Mouse (Mus musculus): ENCODE measurements around the gene Lcorl. TPM values are rescaled to one million over a fixed set of nuclear protein-coding genes. Genes with fewer than 3 reads are reported as not detected.

Lcorl gene
- polyA plus RNA-seq, 1 experiment from 2014 or later, result 6.7 TPM

DNA sequence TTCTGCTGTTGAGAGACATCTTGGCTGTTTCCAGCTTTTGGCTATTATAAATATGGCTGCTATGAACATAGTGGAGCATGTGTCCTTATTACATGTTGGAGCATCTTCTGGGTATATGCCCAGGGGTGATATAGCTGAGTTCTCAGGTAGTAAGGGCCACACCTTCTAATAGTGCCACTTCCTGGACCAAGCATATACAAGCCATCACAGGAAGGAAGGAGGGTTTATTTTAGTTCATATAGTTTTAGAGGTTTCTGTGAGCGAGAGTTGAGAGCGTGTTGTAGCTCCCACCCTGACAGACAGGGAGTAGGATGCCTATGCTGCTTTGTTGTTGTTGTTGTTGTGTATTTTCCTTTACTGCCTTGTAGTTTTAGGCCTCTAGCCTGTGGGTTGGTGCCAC is 172.2 kb downstream of the Lcorl start:
- WGBS (ENCODE audit: insufficient replicate concordance), result 91% methylated on average over 2 of the region's 2 CpGs
- H3K9me3 ChIP-seq (replicated peaks; ENCODE audit: control insufficient read depth, low read length), result no peaks in the 10 kb centered on the region

GRCm38 (mm10) chr5:45683388-45683787 is 174.0 kb downstream of the Lcorl start:
- no peak overlapping the region for H3K4me3 ChIP-seq (ENCODE audit: low read depth, low read length)
- no peak overlapping the region for H3K9ac ChIP-seq (ENCODE audit: low read depth, low read length)
- no peak overlapping the region for H3K27ac ChIP-seq (ENCODE audit: low read length)
- 88% methylated on average over 1 of the region's 1 CpGs for WGBS (ENCODE audit: insufficient replicate concordance)
- no peaks in the 10 kb centered on the region for H3K9me3 ChIP-seq (replicated peaks; ENCODE audit: control insufficient read depth, low read length)
- H3K36me3 ChIP-seq (ENCODE audit: control insufficient read depth, insufficient read depth), result peaks cover 20% of the 10 kb centered on the region
- H3K4me2 ChIP-seq (ENCODE audit: low read depth, low read length), result no peak overlapping the region
- H3K27me3 ChIP-seq (ENCODE audit: control insufficient read depth, insufficient read depth, low read depth, low read length), result no peaks in the 10 kb centered on the region
- no peaks in the 10 kb centered on the region for H3K4me1 ChIP-seq (ENCODE audit: control insufficient read depth, low read depth, low read length)
- ATAC-seq (ENCODE audit: low read depth), result no peak

More for the DNA sequence above, 172.2 kb downstream of the Lcorl start:
- no peak for ATAC-seq (ENCODE audit: low read depth)
- Histone ChIP-seq H3K27me3 (ENCODE audit: control insufficient read depth, insufficient read depth, low read depth, low read length) (no peaks in the 10 kb centered on the region), H3K36me3 (ENCODE audit: control insufficient read depth, insufficient read depth) (peaks cover 21% of the 10 kb centered on the region), H3K4me3 (ENCODE audit: low read depth, low read length) (no peak overlapping the region), H3K27ac (ENCODE audit: low read length) (no peak overlapping the region), H3K9ac (ENCODE audit: low read depth, low read length) (no peak overlapping the region), H3K4me1 (ENCODE audit: control insufficient read depth, low read depth, low read length) (no peaks in the 10 kb centered on the region), H3K4me2 (ENCODE audit: low read depth, low read length) (no peak overlapping the region)

DNA sequence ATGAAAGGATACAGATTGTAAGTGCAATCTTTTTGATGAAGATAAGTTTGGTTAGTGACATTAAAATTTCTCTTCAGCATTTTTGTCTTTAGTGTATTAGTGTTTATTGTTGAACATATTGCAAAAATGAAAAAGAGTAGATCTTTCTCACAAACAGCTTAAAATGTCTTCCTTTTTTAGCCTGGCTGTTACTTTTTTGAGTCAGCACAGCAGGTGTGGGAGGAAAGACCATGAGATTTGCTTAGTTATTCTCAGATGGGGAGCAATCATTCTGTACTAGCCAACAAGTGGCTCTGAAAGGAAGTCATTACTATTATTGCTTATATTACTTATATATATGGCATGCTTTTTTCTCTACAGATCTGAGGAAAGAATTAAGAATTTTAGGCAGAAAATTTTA is 177.5 kb downstream of the Lcorl start:
- no peak overlapping the region for H3K9ac ChIP-seq (ENCODE audit: low read depth, low read length)
- no peaks in the 10 kb centered on the region for H3K27me3 ChIP-seq (ENCODE audit: control insufficient read depth, insufficient read depth, low read depth, low read length)
- H3K9me3 ChIP-seq (replicated peaks; ENCODE audit: control insufficient read depth, low read length), result no peaks in the 10 kb centered on the region
- H3K27ac ChIP-seq (ENCODE audit: low read length), result no peak overlapping the region
- H3K4me1 ChIP-seq (ENCODE audit: control insufficient read depth, low read depth, low read length), result no peaks in the 10 kb centered on the region
- H3K4me2 ChIP-seq (ENCODE audit: low read depth, low read length), result no peak overlapping the region
- H3K4me3 ChIP-seq (ENCODE audit: low read depth, low read length), result no peak overlapping the region
- no peak for ATAC-seq (ENCODE audit: low read depth)
- peaks cover 29% of the 10 kb centered on the region for H3K36me3 ChIP-seq (ENCODE audit: control insufficient read depth, insufficient read depth)

- WGBS (ENCODE audit: insufficient replicate concordance), result 56% methylated on average over 4 of the region's 4 CpGs
- Histone ChIP-seq H3K4me3 (ENCODE audit: low read depth, low read length) (no peak overlapping the region), H3K9me3 (replicated peaks; ENCODE audit: control insufficient read depth, low read length) (no peaks in the 10 kb centered on the region), H3K4me1 (ENCODE audit: control insufficient read depth, low read depth, low read length) (no peaks in the 10 kb centered on the region), H3K4me2 (ENCODE audit: low read depth, low read length) (no peak overlapping the region), H3K9ac (ENCODE audit: low read depth, low read length) (no peak overlapping the region), H3K27me3 (ENCODE audit: control insufficient read depth, insufficient read depth, low read depth, low read length) (no peaks in the 10 kb centered on the region), H3K27ac (ENCODE audit: low read length) (no peak overlapping the region), H3K36me3 (ENCODE audit: control insufficient read depth, insufficient read depth) (peaks cover 23% of the 10 kb centered on the region)
- no peak for ATAC-seq (ENCODE audit: low read depth)
Measured at GRCm38 (mm10) chr5:45677639-45678038, 179.8 kb downstream of the Lcorl start.

- H3K36me3 ChIP-seq (ENCODE audit: control insufficient read depth, insufficient read depth), result peaks cover 24% of the 10 kb centered on the region
- no peak overlapping the region for H3K27ac ChIP-seq (ENCODE audit: low read length)
- no peak overlapping the region for H3K9ac ChIP-seq (ENCODE audit: low read depth, low read length)
- no peak overlapping the region for H3K4me3 ChIP-seq (ENCODE audit: low read depth, low read length)
- no peaks in the 10 kb centered on the region for H3K9me3 ChIP-seq (replicated peaks; ENCODE audit: control insufficient read depth, low read length)
- H3K27me3 ChIP-seq (ENCODE audit: control insufficient read depth, insufficient read depth, low read depth, low read length), result no peaks in the 10 kb centered on the region
- H3K4me2 ChIP-seq (ENCODE audit: low read depth, low read length), result no peak overlapping the region
- no peaks in the 10 kb centered on the region; the same call in 1 of the 2 replicates for H3K4me1 ChIP-seq (ENCODE audit: control insufficient read depth, low read depth, low read length)
- 78% methylated on average over 1 of the region's 1 CpGs for WGBS (ENCODE audit: insufficient replicate concordance)
- no peak for ATAC-seq (ENCODE audit: low read depth)
Measured at GRCm38 (mm10) chr5:45675032-45675431, 182.4 kb downstream of the Lcorl start.

DNA sequence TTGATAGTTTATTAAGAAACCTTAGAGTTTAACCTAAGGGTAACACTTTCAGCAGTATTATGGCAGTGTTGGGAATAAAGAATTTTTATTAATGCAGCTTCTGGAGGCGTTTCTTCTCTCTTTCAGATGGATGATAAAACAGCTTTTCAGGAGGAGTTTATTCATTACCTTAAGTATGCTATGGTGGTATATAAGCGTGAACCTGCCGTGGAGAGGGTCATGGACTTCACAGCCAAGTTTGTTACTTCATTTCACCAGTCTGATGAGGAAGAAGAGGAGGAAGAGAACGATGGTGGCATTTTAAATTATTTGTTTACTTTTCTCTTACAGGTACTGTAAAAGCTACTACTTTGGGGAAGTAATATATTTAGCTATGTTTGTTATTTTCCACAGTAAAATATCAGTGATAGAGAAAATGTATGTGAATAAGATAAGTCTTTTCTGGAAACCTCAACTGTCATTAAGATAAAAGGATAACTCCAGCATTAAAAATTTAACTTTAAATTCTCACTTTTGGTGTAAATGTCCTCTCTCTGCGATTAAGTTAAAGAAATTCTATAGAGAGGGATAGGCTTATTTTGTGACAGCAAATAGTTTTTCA is 186.4 kb downstream of the Lcorl start:
- Histone ChIP-seq H3K27me3 (ENCODE audit: control insufficient read depth, insufficient read depth, low read depth, low read length) (no peaks in the 10 kb centered on the region), H3K9ac (ENCODE audit: low read depth, low read length) (peak overlapping the region; percentile 55), H3K36me3 (ENCODE audit: control insufficient read depth, insufficient read depth) (peaks cover 13% of the 10 kb centered on the region), H3K9me3 (replicated peaks; ENCODE audit: control insufficient read depth, low read length) (no peaks in the 10 kb centered on the region), H3K4me1 (ENCODE audit: control insufficient read depth, low read depth, low read length) (peaks cover 5% of the 10 kb centered on the region), H3K4me3 (ENCODE audit: low read depth, low read length) (peak overlapping the region; percentile 87), H3K4me2 (ENCODE audit: low read depth, low read length) (peak overlapping the region; percentile 71), H3K27ac (ENCODE audit: low read length) (no peak overlapping the region)
- WGBS (ENCODE audit: insufficient replicate concordance), result 44% methylated on average over 5 of the region's 5 CpGs
- ATAC-seq (ENCODE audit: low read depth), result no peak

DNA sequence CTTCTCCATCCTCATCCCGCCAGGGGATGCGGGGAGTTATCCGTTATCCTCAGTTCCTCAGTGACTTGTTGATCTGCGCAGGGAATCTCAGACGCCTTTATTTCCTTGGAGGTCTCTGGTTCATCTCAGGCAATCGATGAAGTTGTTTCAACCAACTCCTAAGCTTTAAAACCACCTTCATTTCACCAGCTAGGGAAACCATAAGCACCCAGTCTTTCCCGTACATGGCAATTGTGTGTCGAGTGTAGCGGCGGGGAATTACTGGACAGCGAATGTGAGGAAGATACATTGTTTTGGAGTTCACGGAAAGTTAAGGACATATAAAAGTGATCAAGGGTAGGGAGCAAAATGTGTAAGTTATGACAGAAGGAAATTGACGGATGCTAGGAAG is 187.1 kb downstream of the Lcorl start:
- Histone ChIP-seq H3K4me1 (ENCODE audit: control insufficient read depth, low read depth, low read length) (peaks cover 5% of the 10 kb centered on the region), H3K9ac (ENCODE audit: low read depth, low read length) (peak overlapping the region; percentile 91), H3K36me3 (ENCODE audit: control insufficient read depth, insufficient read depth) (peaks cover 8% of the 10 kb centered on the region; the same call in 1 of the 2 replicates), H3K9me3 (replicated peaks; ENCODE audit: control insufficient read depth, low read length) (no peaks in the 10 kb centered on the region), H3K4me2 (ENCODE audit: low read depth, low read length) (peak overlapping the region; percentile 71), H3K4me3 (ENCODE audit: low read depth, low read length) (peak overlapping the region; percentile 87), H3K27me3 (ENCODE audit: control insufficient read depth, insufficient read depth, low read depth, low read length) (no peaks in the 10 kb centered on the region), H3K27ac (ENCODE audit: low read length) (peak overlapping the region; percentile 93)
- ATAC-seq (ENCODE audit: low read depth), result no peak
- WGBS (ENCODE audit: insufficient replicate concordance), result under 1% methylated on average over 13 of the region's 13 CpGs

DNA sequence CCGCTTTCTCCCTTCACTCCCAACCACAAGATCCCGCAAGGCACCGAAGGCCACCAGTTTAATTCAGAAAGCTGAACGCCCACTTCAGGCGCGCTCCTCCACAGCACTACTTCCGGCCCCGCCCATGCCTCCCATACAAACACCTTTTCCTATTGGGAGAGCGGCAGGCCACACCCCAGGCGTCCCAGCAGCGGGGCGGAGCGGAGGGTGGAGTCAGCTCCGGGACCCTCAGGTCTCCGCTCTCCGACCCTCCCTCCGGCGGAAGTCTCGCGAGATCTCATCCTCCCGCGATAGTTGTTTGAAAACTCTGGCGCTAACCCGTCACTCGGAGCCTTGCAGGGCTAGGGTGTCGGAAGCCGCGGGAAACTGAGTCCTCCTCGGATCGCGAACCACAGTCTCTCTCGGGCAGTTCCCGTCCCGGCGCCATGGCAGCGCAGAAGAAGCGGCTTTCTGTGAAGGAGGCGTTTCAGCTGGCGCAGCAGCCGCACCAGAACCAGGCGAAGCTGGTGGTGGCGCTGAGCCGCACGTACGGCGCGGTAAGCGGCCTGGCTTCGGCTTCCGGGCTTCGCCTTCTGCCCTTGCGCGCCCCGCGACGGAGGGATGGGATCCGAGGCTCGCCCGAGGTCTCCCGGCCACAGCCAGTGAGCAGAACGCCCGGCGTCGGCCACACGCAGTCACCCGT is 187.7 kb downstream of the Lcorl start, which contains the start of gene Ncapg:
TSS of gene Ncapg (plus strand) at position 322 of the 682 bp plus-strand sequence.
- H3K9me3 ChIP-seq (replicated peaks; ENCODE audit: control insufficient read depth, low read length), result no peaks in the 10 kb centered on the region
- peaks cover 5% of the 10 kb centered on the region for H3K4me1 ChIP-seq (ENCODE audit: control insufficient read depth, low read depth, low read length)
- H3K4me3 ChIP-seq (ENCODE audit: low read depth, low read length), result peak within 1 kb of the TSS; percentile 87
- ATAC-seq (ENCODE audit: low read depth), result peak; percentile 99
- peak within 1 kb of the TSS; percentile 91 for H3K9ac ChIP-seq (ENCODE audit: low read depth, low read length)
- H3K27ac ChIP-seq (ENCODE audit: low read length), result peak within 1 kb of the TSS; percentile 93
- under 1% methylated on average over 66 of the region's 66 CpGs for WGBS (ENCODE audit: insufficient replicate concordance)
- no peaks in the 10 kb centered on the region for H3K27me3 ChIP-seq (ENCODE audit: control insufficient read depth, insufficient read depth, low read depth, low read length)
- peaks cover 5% of the 10 kb centered on the region; the same call in 1 of the 2 replicates for H3K36me3 ChIP-seq (ENCODE audit: control insufficient read depth, insufficient read depth)
- peak within 1 kb of the TSS; percentile 88 for H3K4me2 ChIP-seq (ENCODE audit: low read depth, low read length)

GRCm38 (mm10) chr5:45669234-45669597 is 188.2 kb downstream of the Lcorl start:
- Histone ChIP-seq H3K27ac (ENCODE audit: low read length) (peak overlapping the region; percentile 92), H3K36me3 (ENCODE audit: control insufficient read depth, insufficient read depth) (peaks cover 5% of the 10 kb centered on the region; the same call in 1 of the 2 replicates), H3K4me3 (ENCODE audit: low read depth, low read length) (peak overlapping the region; percentile 87), H3K9ac (ENCODE audit: low read depth, low read length) (peak overlapping the region; percentile 85), H3K4me1 (ENCODE audit: control insufficient read depth, low read depth, low read length) (peaks cover 5% of the 10 kb centered on the region), H3K27me3 (ENCODE audit: control insufficient read depth, insufficient read depth, low read depth, low read length) (no peaks in the 10 kb centered on the region), H3K9me3 (replicated peaks; ENCODE audit: control insufficient read depth, low read length) (no peaks in the 10 kb centered on the region), H3K4me2 (ENCODE audit: low read depth, low read length) (peak overlapping the region; percentile 88)
- under 1% methylated on average over 27 of the region's 27 CpGs for WGBS (ENCODE audit: insufficient replicate concordance)
- peak; percentile 14 for ATAC-seq (ENCODE audit: low read depth)
